Mouse (Mus musculus): Measurements from ENCODE around the gene Rbbp6. TPM values are rescaled to one million over a fixed set of nuclear protein-coding genes. Genes with fewer than 3 reads are reported as not detected.

Gene Rbbp6
- polyA plus RNA-seq, 1 experiment from 2014 or later: 31.6 TPM

DNA sequence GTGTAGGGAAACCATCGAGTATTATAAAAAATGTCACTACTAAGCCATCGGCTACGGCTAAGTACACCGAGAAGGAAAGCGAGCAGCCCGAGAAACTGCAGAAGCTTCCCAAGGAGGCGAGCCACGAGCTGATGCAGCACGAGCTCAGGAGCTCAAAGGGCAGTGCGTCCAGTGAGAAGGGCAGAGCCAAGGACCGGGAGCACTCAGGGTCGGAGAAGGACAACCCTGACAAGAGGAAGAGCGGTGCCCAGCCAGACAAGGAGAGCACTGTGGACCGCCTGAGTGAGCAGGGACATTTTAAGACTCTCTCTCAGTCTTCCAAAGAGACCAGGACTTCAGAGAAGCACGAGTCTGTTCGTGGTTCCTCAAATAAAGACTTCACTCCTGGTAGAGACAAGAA is 35.3 kb downstream of the Rbbp6 start:
- H3K4me3 ChIP-seq (replicated peaks; ENCODE audit: low read depth, low read length): no peak overlapping the region
- no peak for DNase-seq
- no peak overlapping the region for H3K27ac ChIP-seq (replicated peaks; ENCODE audit: low read depth, low read length)
- H3K9ac ChIP-seq (replicated peaks; ENCODE audit: low read length): no peak overlapping the region
- no peak overlapping the region for H3K4me2 ChIP-seq (ENCODE audit: low read length)
- no peaks in the 10 kb centered on the region for H3K27me3 ChIP-seq (ENCODE audit: control insufficient read depth, insufficient read depth, low read length)
- no peak for ATAC-seq (ENCODE audit: low FRiP score, low TSS enrichment)
- 93% methylated on average over 16 of the region's 16 CpGs for WGBS
- no peaks in the 10 kb centered on the region for H3K9me3 ChIP-seq (ENCODE audit: control insufficient read depth, low read length)
- H3K36me3 ChIP-seq (ENCODE audit: control insufficient read depth, insufficient read depth, low read length): peaks cover 88% of the 10 kb centered on the region
- no peaks in the 10 kb centered on the region for H3K4me1 ChIP-seq (ENCODE audit: control insufficient read depth, insufficient read depth, low read length)

DNA sequence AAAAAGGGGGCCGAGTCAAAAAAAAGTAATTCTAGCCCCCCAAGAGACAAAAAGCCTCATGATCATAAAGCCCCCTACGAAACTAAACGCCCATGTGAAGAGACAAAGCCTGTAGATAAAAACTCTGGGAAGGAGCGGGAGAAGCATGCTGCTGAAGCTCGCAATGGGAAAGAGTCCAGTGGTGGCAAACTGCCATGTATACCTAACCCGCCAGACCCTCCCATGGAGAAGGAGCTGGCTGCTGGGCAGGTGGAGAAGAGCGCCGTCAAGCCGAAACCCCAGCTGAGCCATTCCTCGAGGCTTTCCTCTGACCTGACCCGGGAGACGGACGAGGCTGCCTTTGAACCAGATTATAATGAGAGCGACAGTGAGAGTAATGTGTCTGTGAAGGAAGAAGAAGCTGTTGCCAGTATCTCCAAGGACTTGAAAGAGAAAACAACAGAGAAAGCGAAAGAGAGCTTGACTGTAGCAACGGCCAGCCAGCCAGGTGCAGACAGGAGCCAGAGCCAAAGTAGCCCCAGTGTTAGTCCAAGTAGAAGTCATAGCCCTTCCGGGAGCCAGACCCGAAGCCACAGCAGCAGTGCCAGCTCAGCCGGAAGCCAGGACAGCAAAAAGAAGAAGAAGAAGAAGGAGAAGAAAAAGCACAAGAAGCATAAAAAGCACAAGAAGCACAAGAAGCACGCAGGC is 36.0 kb downstream of the Rbbp6 start:
- Histone ChIP-seq H3K27me3 (ENCODE audit: control insufficient read depth, insufficient read depth, low read length) (no peaks in the 10 kb centered on the region), H3K36me3 (ENCODE audit: control insufficient read depth, insufficient read depth, low read length) (peaks cover 82% of the 10 kb centered on the region), H3K4me2 (ENCODE audit: low read length) (no peak overlapping the region), H3K9ac (replicated peaks; ENCODE audit: low read length) (no peak overlapping the region), H3K9me3 (ENCODE audit: control insufficient read depth, low read length) (no peaks in the 10 kb centered on the region), H3K27ac (replicated peaks; ENCODE audit: low read depth, low read length) (no peak overlapping the region), H3K4me3 (replicated peaks; ENCODE audit: low read depth, low read length) (no peak overlapping the region), H3K4me1 (ENCODE audit: control insufficient read depth, insufficient read depth, low read length) (no peaks in the 10 kb centered on the region)
- 86% methylated on average over 20 of the region's 20 CpGs for WGBS
- DNase-seq: no peak
- no peak for ATAC-seq (ENCODE audit: low FRiP score, low TSS enrichment)

DNA sequence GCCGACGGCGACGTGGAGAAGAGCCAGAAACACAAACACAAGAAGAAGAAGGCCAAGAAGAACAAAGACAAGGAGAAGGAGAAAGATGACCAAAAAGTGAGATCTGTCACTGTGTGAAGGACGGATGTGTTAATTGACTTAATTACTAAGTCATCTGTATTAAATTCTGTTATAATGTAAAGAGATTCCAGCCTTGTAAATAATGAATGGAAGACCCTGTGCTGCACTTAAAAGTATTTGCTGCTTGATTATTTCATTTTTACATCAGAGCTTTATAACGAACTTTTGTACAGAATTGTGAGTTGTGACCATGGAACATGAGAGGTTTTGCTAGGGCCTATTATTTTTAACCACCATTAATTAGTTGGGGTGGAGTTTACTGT is 36.5 kb downstream of the Rbbp6 start:
- H3K36me3 ChIP-seq (ENCODE audit: control insufficient read depth, insufficient read depth, low read length): peaks cover 77% of the 10 kb centered on the region
- no peak overlapping the region for H3K27ac ChIP-seq (replicated peaks; ENCODE audit: low read depth, low read length)
- no peak overlapping the region for H3K9ac ChIP-seq (replicated peaks; ENCODE audit: low read length)
- no peaks in the 10 kb centered on the region for H3K27me3 ChIP-seq (ENCODE audit: control insufficient read depth, insufficient read depth, low read length)
- no peak for ATAC-seq (ENCODE audit: low FRiP score, low TSS enrichment)
- no peak for DNase-seq
- no peak overlapping the region for H3K4me3 ChIP-seq (replicated peaks; ENCODE audit: low read depth, low read length)
- H3K4me1 ChIP-seq (ENCODE audit: control insufficient read depth, insufficient read depth, low read length): no peaks in the 10 kb centered on the region
- no peaks in the 10 kb centered on the region for H3K9me3 ChIP-seq (ENCODE audit: control insufficient read depth, low read length)
- H3K4me2 ChIP-seq (ENCODE audit: low read length): no peak overlapping the region
- WGBS: 97% methylated on average over 6 of the region's 6 CpGs

DNA sequence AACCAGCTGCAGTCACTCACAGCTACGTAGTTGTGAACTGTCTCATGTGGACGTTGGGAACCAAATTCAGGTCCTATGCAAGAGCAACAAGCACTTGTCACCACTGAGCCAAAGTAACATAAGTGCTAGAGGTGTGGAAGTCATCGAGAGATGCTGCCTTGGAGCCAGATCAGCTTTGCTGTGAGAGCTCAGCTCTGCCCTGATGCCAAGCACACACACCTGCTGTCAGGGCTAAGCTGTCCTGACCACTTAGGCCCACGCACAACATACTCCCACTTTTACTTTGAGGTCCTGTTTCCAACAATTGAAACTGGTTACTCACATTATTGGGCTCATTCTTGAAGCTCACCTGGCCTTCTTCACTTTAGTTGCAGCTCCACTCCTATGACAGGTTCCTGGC is 37.7 kb downstream of the Rbbp6 start:
- WGBS: 96% methylated on average over 4 of the region's 4 CpGs
- no peak overlapping the region for H3K9ac ChIP-seq (replicated peaks; ENCODE audit: low read length)
- H3K27ac ChIP-seq (replicated peaks; ENCODE audit: low read depth, low read length): no peak overlapping the region
- no peaks in the 10 kb centered on the region for H3K4me1 ChIP-seq (ENCODE audit: control insufficient read depth, insufficient read depth, low read length)
- H3K9me3 ChIP-seq (ENCODE audit: control insufficient read depth, low read length): no peaks in the 10 kb centered on the region
- H3K4me2 ChIP-seq (ENCODE audit: low read length): no peak overlapping the region
- H3K36me3 ChIP-seq (ENCODE audit: control insufficient read depth, insufficient read depth, low read length): peaks cover 67% of the 10 kb centered on the region
- H3K27me3 ChIP-seq (ENCODE audit: control insufficient read depth, insufficient read depth, low read length): no peaks in the 10 kb centered on the region
- ATAC-seq (ENCODE audit: low FRiP score, low TSS enrichment) (no peak), DNase-seq (no peak)
- H3K4me3 ChIP-seq (replicated peaks; ENCODE audit: low read depth, low read length): no peak overlapping the region

DNA sequence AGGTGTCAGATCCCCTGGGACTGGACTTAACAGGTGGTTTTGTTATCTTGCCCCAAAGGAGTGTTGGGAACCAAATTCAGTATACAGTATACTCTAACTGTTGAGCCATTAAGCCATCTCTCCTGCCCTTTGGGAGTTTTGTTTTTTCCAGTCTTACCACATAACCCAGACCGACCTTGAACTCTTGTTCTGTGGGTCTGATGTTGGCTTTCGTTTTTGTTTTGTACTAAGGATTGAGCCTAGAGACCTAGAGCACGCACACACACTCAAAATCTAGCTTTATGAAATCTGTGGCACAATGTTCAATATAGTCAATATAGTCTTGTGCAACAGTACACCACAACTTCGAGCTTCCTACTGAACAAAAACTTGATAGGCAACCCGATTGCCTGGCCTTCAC is 39.0 kb downstream of the Rbbp6 start:
- H3K4me2 ChIP-seq (ENCODE audit: low read length): no peak overlapping the region
- H3K27ac ChIP-seq (replicated peaks; ENCODE audit: low read depth, low read length): no peak overlapping the region
- no peaks in the 10 kb centered on the region for H3K9me3 ChIP-seq (ENCODE audit: control insufficient read depth, low read length)
- DNase-seq (no peak), ATAC-seq (ENCODE audit: low FRiP score, low TSS enrichment) (no peak)
- no peak overlapping the region for H3K4me3 ChIP-seq (replicated peaks; ENCODE audit: low read depth, low read length)
- WGBS: 94% methylated on average over 5 of the region's 5 CpGs
- no peaks in the 10 kb centered on the region for H3K4me1 ChIP-seq (ENCODE audit: control insufficient read depth, insufficient read depth, low read length)
- H3K36me3 ChIP-seq (ENCODE audit: control insufficient read depth, insufficient read depth, low read length): peaks cover 55% of the 10 kb centered on the region
- no peak overlapping the region for H3K9ac ChIP-seq (replicated peaks; ENCODE audit: low read length)
- H3K27me3 ChIP-seq (ENCODE audit: control insufficient read depth, insufficient read depth, low read length): no peaks in the 10 kb centered on the region

DNA sequence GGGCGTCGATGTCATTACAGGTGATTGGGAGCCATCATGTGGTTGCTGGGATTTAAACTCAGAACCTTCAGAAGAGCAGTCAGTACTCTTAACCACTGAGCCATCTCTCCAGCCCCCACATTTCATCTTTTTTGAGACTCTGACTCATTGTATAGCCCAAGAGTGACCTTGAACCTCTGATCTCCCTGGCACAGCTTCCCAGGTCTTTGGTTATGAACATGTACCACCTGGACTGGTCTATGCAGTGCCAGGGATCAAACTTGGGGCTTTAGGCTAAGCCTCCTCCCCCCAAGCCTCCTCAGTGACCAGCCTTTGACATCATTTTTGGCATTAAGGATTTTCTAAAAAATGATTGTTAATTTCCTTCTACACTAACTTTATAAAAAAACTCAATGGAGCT is 40.8 kb downstream of the Rbbp6 start:
- no peak overlapping the region for H3K27ac ChIP-seq (replicated peaks; ENCODE audit: low read depth, low read length)
- DNase-seq: no peak
- no peak overlapping the region for H3K4me3 ChIP-seq (replicated peaks; ENCODE audit: low read depth, low read length)
- H3K4me1 ChIP-seq (ENCODE audit: control insufficient read depth, insufficient read depth, low read length): no peaks in the 10 kb centered on the region
- no peak overlapping the region for H3K9ac ChIP-seq (replicated peaks; ENCODE audit: low read length)
- no peaks in the 10 kb centered on the region for H3K9me3 ChIP-seq (ENCODE audit: control insufficient read depth, low read length)
- peaks cover 37% of the 10 kb centered on the region for H3K36me3 ChIP-seq (ENCODE audit: control insufficient read depth, insufficient read depth, low read length)
- H3K27me3 ChIP-seq (ENCODE audit: control insufficient read depth, insufficient read depth, low read length): no peaks in the 10 kb centered on the region
- H3K4me2 ChIP-seq (ENCODE audit: low read length): no peak overlapping the region
- ATAC-seq (ENCODE audit: low FRiP score, low TSS enrichment): no peak
- 65% methylated on average over 2 of the region's 2 CpGs for WGBS

DNA sequence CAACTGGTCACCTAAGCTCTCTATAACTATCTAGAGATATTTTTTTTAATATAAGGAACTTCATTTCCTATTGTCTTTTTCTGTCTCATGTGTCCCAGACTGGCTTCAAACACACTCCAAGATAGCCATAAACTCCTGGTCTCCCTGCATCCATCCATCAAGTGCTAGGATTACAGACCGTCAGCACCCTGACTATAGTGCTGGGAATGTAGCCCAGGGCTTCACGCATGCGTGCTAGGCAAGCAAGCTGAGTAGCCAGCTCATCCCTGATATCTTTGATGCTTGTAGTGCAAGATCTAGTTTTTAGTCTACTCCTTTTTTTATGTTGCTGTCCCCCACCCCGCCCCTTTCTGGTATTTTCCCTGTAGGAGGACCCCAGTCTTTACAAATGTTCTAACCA is 42.3 kb downstream of the Rbbp6 start:
- Histone ChIP-seq H3K4me1 (ENCODE audit: control insufficient read depth, insufficient read depth, low read length) (no peaks in the 10 kb centered on the region), H3K9me3 (ENCODE audit: control insufficient read depth, low read length) (no peaks in the 10 kb centered on the region), H3K9ac (replicated peaks; ENCODE audit: low read length) (no peak overlapping the region), H3K36me3 (ENCODE audit: control insufficient read depth, insufficient read depth, low read length) (peaks cover 22% of the 10 kb centered on the region), H3K27ac (replicated peaks; ENCODE audit: low read depth, low read length) (no peak overlapping the region), H3K4me2 (ENCODE audit: low read length) (no peak overlapping the region), H3K27me3 (ENCODE audit: control insufficient read depth, insufficient read depth, low read length) (no peaks in the 10 kb centered on the region), H3K4me3 (replicated peaks; ENCODE audit: low read depth, low read length) (no peak overlapping the region)
- DNase-seq (no peak), ATAC-seq (ENCODE audit: low FRiP score, low TSS enrichment) (no peak)
- 82% methylated on average over 4 of the region's 4 CpGs for WGBS

DNA sequence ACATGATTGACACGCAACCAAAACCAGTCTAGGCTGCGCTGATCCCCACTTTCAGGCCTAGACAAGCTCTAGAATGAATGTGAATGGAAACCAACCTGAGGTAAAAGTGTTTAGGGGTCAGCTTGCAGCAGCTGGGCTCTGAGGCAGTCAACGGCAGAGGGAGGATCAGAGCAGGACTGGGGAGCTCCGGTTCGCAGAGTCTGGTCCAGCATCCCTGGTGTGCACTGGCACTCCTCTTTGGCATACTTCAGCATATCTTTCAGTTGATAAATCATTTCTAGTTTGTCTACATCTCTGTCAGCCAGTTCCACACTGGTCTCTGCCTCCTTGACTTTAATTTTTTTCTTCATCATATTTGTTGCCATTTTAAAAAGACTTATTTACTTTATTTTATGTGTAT is 48.0 kb downstream of the Rbbp6 start:
- H3K27me3 ChIP-seq (ENCODE audit: control insufficient read depth, insufficient read depth, low read length): no peaks in the 10 kb centered on the region
- no peak overlapping the region for H3K4me3 ChIP-seq (replicated peaks; ENCODE audit: low read depth, low read length)
- WGBS: 83% methylated on average over 5 of the region's 5 CpGs
- no peak overlapping the region for H3K9ac ChIP-seq (replicated peaks; ENCODE audit: low read length)
- no peak overlapping the region for H3K27ac ChIP-seq (replicated peaks; ENCODE audit: low read depth, low read length)
- H3K4me1 ChIP-seq (ENCODE audit: control insufficient read depth, insufficient read depth, low read length): no peaks in the 10 kb centered on the region
- no peaks in the 10 kb centered on the region for H3K9me3 ChIP-seq (ENCODE audit: control insufficient read depth, low read length)
- no peak for DNase-seq
- no peaks in the 10 kb centered on the region for H3K36me3 ChIP-seq (ENCODE audit: control insufficient read depth, insufficient read depth, low read length)
- no peak for ATAC-seq (ENCODE audit: low FRiP score, low TSS enrichment)
- no peak overlapping the region for H3K4me2 ChIP-seq (ENCODE audit: low read length)

DNA sequence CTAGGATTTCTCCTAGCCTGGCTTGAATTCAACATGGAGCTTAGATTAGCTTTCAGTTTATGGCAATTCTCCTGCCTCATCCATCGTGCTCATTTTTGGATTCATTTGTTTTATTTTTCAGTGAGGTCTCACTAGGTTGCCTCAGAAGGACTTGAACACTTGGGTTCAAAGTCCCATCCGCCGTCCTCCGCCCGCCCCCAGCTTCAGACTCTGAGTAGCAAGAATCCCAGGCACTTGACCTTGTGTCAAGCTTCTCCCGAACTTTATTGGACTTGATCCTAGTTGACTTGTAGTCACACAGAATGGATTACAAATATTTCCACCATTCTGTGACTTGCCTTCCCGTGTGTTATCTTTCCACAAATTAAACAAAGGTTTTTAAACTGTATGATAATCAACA is 49.2 kb downstream of the Rbbp6 start:
- Histone ChIP-seq H3K9me3 (ENCODE audit: control insufficient read depth, low read length) (no peaks in the 10 kb centered on the region), H3K27me3 (ENCODE audit: control insufficient read depth, insufficient read depth, low read length) (no peaks in the 10 kb centered on the region), H3K9ac (replicated peaks; ENCODE audit: low read length) (no peak overlapping the region), H3K36me3 (ENCODE audit: control insufficient read depth, insufficient read depth, low read length) (no peaks in the 10 kb centered on the region), H3K4me3 (replicated peaks; ENCODE audit: low read depth, low read length) (no peak overlapping the region), H3K4me2 (ENCODE audit: low read length) (no peak overlapping the region), H3K4me1 (ENCODE audit: control insufficient read depth, insufficient read depth, low read length) (no peaks in the 10 kb centered on the region), H3K27ac (replicated peaks; ENCODE audit: low read depth, low read length) (no peak overlapping the region)
- DNase-seq (no peak), ATAC-seq (ENCODE audit: low FRiP score, low TSS enrichment) (no peak)
- WGBS: 88% methylated on average over 7 of the region's 7 CpGs
